Mouse (Mus musculus) lung, postnatal 0 days (tissue): Measurements from ENCODE around the gene Mef2d.

Experiments used
- CTCF ChIP-seq: IDR thresholded peaks from 2 replicates; pipeline ENCODE4 v1.5.1; 2016; ENCODE audit warnings: antibody characterized with exemption, mild to moderate bottlenecking
- EP300 ChIP-seq: IDR thresholded peaks from 2 replicates; pipeline ENCODE4 v1.6.1; 2016; ENCODE audit warnings: antibody characterized with exemption, mild to moderate bottlenecking, control low read depth

DNA sequence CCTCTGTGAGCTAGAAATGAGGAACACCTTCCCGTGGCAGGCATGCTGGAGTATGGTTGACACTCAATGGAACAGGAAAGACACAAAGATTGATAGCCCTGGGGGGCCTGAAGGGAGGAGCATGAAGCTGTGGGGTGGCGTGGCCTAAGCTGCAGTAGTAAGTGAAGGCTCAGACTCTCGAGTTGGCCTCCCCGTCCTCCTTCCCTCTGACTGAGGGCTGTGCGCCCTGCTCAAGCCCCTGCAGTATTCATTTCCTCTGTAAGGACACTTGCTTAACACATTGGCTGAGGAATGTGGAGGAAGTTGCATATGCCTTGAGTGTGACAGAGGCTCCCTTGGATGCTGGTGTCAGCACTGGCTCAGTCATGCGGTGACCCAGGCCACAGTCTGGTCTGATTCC lies 39.6 kb upstream of the Mef2d start:
- no peak for TF ChIP-seq CTCF
- TF ChIP-seq EP300, result no peak
